Mouse (Mus musculus): ENCODE measurements around the gene Ccl19. TPM values are rescaled to one million over a fixed set of nuclear protein-coding genes. Genes with fewer than 3 reads are reported as not detected.
"Not testable (repeated sequence)": the region's sequence is repeated elsewhere in the genome, so short reads cannot be mapped to it uniquely, and the experiment has no call there.

Gene Ccl19
- 0.28 and 0.56 TPM in 2 replicates for polyA plus RNA-seq (2015; fragmentation: Nextera tagmentation; extraction: Ambion mirVana)

DNA sequence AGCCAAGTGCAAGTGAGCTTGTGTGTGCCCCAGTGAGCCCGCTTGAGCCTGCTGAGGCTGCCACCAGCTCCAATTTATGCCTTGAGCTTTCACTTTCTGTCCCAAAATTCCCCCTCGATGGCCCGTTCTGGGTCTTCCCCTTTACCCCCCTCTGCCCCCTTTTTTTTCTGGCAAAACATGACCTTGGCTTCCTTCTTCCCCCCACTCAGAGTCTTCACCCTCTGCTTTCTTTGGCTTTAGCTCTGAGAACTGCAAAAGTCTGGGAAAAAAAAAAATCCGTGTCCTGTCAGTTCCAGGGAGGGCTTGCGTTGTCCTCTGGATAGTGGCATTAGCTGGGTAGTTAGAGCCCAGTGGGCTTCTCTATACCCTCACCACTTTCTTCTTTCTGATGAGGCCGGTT is at the start of gene Ccl19:
Gene Ccl19, minus strand, starts transcription at position 101 of the 400 bp plus-strand sequence.
- not testable (repeated sequence) for ATAC-seq (ENCODE audit: low FRiP score, low read depth); H3K9ac ChIP-seq; H3K4me2 ChIP-seq; H3K9me3 ChIP-seq; H3K4me1 ChIP-seq (replicated peaks); H3K4me3 ChIP-seq; H3K27me3 ChIP-seq; H3K27ac ChIP-seq (replicated peaks); H3K36me3 ChIP-seq
- WGBS, result no CpG with 5 or more reads among the region's 6 CpGs

DNA sequence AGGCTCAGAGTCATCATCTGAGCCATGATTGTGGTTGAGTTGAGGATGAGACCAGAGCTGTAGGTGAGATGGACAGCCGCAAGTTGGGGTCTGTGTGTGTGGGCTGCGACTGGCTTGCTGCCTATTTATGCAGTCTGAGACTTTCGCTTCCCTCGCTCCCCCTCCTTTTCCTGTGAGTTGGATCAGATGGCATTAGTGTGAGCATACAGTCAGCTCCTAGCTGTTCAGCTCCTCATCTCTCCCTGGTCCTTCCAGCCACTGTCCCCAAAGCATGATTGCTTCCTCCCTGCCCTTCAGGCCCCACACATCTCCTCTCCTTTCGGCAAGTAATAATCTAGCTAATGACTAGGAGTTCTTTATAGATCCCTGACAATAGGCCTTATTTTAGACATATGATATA is 17.5 kb upstream of the Ccl19 start, which contains the start of gene Ccl21a:
Gene Ccl21a, minus strand, starts transcription at position 101 of the 400 bp plus-strand sequence.
- not testable (repeated sequence) for H3K27me3 ChIP-seq; H3K27ac ChIP-seq (replicated peaks); H3K4me1 ChIP-seq (replicated peaks); H3K4me3 ChIP-seq; H3K36me3 ChIP-seq; H3K4me2 ChIP-seq; ATAC-seq (ENCODE audit: low FRiP score, low read depth); H3K9me3 ChIP-seq; H3K9ac ChIP-seq
- WGBS, result no CpG with 5 or more reads among the region's 5 CpGs

- no CpG with 5 or more reads among the region's 13 CpGs for WGBS
- not testable (repeated sequence) for ATAC-seq (ENCODE audit: low FRiP score, low read depth); H3K36me3 ChIP-seq; H3K4me1 ChIP-seq (replicated peaks); H3K4me3 ChIP-seq; H3K4me2 ChIP-seq; H3K27me3 ChIP-seq; H3K9me3 ChIP-seq; H3K27ac ChIP-seq (replicated peaks); H3K9ac ChIP-seq
These were observed 21.1 kb downstream of the Ccl19 start, which contains the start of gene 4930578G10Rik for GRCm38 (mm10) chr4:42735245-42735644. 4930578G10Rik (plus strand) TSS chr4:42735545.

Other genes with a start within 250 kb of the Ccl19 start
- not detected in 2 replicates for gene Fam205a2, start 228.4 kb downstream of the Ccl19 start, polyA plus RNA-seq (2015; fragmentation: Nextera tagmentation; extraction: Ambion mirVana)
- gene Gm10591, start 144.4 kb downstream of the Ccl19 start, polyA plus RNA-seq (2015; fragmentation: Nextera tagmentation; extraction: Ambion mirVana), result not detected in 2 replicates
- gene Gm2564, start 126.9 kb downstream of the Ccl19 start, polyA plus RNA-seq (2015; fragmentation: Nextera tagmentation; extraction: Ambion mirVana), result not detected in 2 replicates
- gene Ccl27b, start 101.3 kb downstream of the Ccl19 start, polyA plus RNA-seq (2015; fragmentation: Nextera tagmentation; extraction: Ambion mirVana), result not detected in 2 replicates
- gene Il11ra2, start 94.7 kb downstream of the Ccl19 start, polyA plus RNA-seq (2015; fragmentation: Nextera tagmentation; extraction: Ambion mirVana), result not detected in 2 replicates
- gene 4930578G10Rik, start 21.0 kb downstream of the Ccl19 start, polyA plus RNA-seq (2015; fragmentation: Nextera tagmentation; extraction: Ambion mirVana), result 0.59 and 1.2 TPM in 2 replicates
- 0.98 and 1.2 TPM in 2 replicates for gene Ccl21a, start 17.4 kb upstream of the Ccl19 start, polyA plus RNA-seq (2015; fragmentation: Nextera tagmentation; extraction: Ambion mirVana)
- 0.05 and 0.06 TPM in 2 replicates for gene Fam205a1, start 97.3 kb upstream of the Ccl19 start, polyA plus RNA-seq (2015; fragmentation: Nextera tagmentation; extraction: Ambion mirVana)
- gene Gm12394, start 100.2 kb upstream of the Ccl19 start, polyA plus RNA-seq (2015; fragmentation: Nextera tagmentation; extraction: Ambion mirVana), result 0.64 and 0.69 TPM in 2 replicates
- gene Fam205c, start 117.7 kb upstream of the Ccl19 start, polyA plus RNA-seq (2015; fragmentation: Nextera tagmentation; extraction: Ambion mirVana), result 1.6 and 1.8 TPM in 2 replicates
- 39.3 and 39.7 TPM in 2 replicates for gene Phf24, start 160.1 kb upstream of the Ccl19 start, polyA plus RNA-seq (2015; fragmentation: Nextera tagmentation; extraction: Ambion mirVana)
- 36.7 and 46.3 TPM in 2 replicates for gene Dnajb5, start 193.2 kb upstream of the Ccl19 start, polyA plus RNA-seq (2015; fragmentation: Nextera tagmentation; extraction: Ambion mirVana)
- 0.41 and 0.68 TPM in 2 replicates for gene 1700022I11Rik, start 213.0 kb upstream of the Ccl19 start, polyA plus RNA-seq (2015; fragmentation: Nextera tagmentation; extraction: Ambion mirVana)
- gene Vcp, start 243.9 kb upstream of the Ccl19 start, polyA plus RNA-seq (2015; fragmentation: Nextera tagmentation; extraction: Ambion mirVana), result 469 and 479 TPM in 2 replicates

Data from hindbrain, embryonic 15.5 days (tissue).